Mouse (Mus musculus) brain, embryonic 18.5 days (tissue): ENCODE results near the gene Gngt2.

Experiments used
- DNase-seq: peaks from one replicate; pipeline ENCODE4 v3.0.0-alpha.2; 2012; ENCODE audit warnings: low read depth, low spot score

The Gngt2 gene

GRCm38 (mm10) chr11:95837059-95837458 lies at the start of gene Gngt2:
TSS of gene Gngt2 (plus strand) at chr11:95837216.
- no peak for DNase-seq

GRCm38 (mm10) chr11:95789451-95789891 lies 47.5 kb upstream of the Gngt2 start:
- DNase-seq, result no peak

DNA sequence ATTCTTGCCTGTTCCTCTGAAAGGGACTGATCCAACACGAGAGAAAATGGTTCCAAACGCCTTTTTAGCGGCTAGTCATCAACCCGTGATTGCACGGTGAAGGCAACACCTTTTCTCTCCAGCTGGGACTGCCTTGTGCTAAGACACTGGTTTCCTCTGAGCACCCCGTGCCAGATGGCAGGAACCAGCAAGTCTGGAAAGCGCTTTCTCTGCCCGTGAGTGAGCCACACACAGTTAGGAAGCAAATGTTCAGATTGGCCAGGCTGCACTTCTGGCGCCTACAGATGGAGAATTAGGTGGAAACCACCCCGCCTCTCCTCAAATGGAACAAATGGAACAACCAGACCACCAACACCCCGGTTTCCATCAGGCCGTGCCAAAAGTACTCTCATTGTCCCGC lies 45.2 kb upstream of the Gngt2 start:
- DNase-seq, result no peak

- DNase-seq, result no peak
These were observed 44.0 kb upstream of the Gngt2 start for GRCm38 (mm10) chr11:95792950-95793509.

GRCm38 (mm10) chr11:95794201-95794600 lies 42.8 kb upstream of the Gngt2 start:
- no peak for DNase-seq

GRCm38 (mm10) chr11:95795582-95795981 lies 41.4 kb upstream of the Gngt2 start:
- no peak for DNase-seq

- no peak for DNase-seq
These were observed 32.0 kb upstream of the Gngt2 start for GRCm38 (mm10) chr11:95805010-95805409.

DNA sequence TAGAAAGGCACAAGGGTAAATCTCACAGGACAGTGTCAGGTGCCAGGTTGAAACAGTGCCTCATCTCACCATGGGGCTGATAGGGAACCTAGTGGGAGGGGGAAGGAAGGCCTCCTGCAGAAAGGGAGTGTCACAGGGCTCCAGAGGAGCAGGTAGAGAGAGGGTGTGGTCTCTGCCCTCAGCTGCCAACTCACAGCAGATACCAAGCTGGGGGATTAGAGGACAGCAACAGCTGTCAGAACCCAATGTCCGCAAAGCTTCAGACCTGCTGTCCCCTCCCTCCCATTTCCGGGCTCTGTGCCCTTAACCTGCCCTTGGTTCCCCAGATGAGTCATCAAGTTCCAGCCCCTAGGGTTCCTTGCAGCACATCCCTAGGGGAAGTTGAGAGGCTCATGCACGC lies 31.5 kb upstream of the Gngt2 start:
- DNase-seq, result no peak

- DNase-seq, result no peak
These were observed 29.1 kb upstream of the Gngt2 start for GRCm38 (mm10) chr11:95807884-95808283.

DNA sequence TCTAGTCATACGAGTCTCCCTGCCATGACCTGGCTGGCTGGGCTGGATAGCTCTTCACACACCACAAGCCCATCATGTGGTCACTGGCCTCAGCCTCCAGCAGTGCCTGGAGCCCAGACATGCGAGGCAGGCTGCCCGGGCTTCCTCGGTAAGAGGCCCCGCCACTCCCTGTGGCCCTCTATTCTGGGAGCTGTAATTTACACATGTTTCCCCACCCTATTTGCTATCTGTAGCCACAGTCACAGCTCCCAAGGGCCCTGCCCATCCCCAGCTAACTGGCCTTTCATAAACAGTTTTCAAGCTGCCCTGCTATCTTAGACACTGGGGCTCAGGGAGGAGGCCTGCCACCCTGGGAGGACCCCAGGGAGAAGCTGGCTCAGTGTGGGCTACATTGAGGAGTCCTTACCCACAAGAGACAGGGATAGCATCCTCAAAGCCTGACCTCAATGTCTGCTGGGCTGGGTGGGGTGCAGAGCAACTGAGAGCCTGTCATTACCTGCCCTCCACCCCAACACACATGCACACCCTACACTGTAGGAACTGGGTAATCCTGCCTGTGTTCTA lies 28.5 kb upstream of the Gngt2 start:
- no peak for DNase-seq

DNA sequence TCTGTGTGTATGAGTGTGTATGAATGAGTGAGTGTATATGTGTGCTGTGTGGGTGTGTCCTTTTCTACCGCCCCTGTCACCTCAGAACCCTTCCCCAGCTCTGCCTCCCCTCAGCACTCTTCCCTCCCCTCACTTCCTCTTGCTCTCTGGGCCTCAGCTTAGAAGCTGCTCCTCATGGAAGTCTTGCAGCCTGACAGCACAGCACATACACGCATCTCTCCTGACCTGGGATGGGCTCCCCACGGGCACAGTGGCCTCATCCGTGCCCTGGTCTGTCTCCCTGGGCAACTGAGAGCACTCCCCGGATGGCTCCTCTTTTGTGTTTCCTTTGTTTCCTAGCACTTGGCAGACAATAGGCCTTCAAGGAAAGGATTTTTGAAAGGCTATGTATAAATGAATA lies 27.4 kb upstream of the Gngt2 start:
- DNase-seq, result no peak

GRCm38 (mm10) chr11:95810828-95811227 lies 26.2 kb upstream of the Gngt2 start:
- DNase-seq, result no peak

DNA sequence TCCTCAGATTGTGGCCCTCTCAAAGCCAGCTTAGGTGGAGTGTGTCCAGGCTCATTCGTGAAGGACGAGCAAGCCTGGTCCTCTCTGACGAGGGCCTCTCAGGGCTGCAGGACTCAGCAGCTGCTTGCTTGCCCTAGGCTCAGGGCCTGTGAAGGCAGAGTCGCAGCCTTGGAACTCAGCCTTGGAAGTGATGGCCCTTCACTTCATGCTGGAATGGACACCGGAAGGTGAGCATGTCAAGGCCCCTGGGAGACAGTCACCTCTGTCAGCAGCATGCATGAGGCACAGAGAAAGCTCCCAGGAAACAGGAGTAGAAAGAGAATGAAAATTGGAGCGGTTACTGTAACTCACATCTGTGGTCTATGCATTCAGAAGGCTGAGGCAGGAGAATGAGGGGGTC lies 25.3 kb upstream of the Gngt2 start:
- no peak for DNase-seq

GRCm38 (mm10) chr11:95812224-95812623 lies 24.8 kb upstream of the Gngt2 start:
- DNase-seq, result no peak

- DNase-seq, result no peak
These were observed 22.9 kb upstream of the Gngt2 start for GRCm38 (mm10) chr11:95814101-95814500.

- no peak for DNase-seq
These were observed 22.2 kb upstream of the Gngt2 start for GRCm38 (mm10) chr11:95814857-95815256.

DNA sequence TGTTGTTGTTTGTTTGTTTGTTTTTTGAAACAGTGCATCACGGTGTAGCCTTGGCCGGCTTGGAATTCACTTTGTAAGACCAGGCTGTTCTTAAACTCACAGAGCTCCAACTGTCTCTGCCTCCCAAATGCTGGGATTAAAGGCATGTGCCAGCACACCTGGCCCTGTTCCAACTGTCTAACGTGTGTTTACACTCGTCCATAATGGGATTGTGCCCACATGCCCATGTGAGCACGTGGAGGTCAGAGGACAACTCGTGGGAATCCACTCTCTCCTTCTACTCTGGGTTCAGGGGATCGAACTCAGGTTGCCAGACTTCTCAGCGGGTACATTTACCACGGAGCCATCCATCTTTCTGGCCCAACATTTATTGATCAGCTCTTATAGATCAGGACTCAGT lies 21.6 kb upstream of the Gngt2 start:
- DNase-seq, result no peak

DNA sequence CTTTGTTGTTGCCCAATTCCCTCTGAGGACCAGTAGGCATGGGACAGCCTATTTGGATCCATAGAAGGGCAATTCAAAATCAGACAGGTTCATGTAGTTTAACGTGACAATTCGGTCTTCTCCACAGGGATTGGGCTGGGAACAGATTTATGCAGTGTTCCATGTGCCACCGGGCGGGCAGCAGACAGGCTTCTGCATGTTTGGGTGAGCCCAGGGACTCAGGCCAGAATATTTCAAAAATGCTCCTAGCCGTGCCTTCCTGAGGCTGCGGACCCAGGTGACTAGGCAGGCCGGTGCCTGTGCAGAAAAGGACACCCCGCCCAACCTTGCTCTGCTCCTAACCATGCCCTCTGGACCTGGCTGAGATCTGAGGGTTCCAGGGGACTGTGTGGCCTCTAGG lies 17.9 kb upstream of the Gngt2 start:
- DNase-seq, result no peak

GRCm38 (mm10) chr11:95821511-95821910 lies 15.5 kb upstream of the Gngt2 start:
- no peak for DNase-seq

DNA sequence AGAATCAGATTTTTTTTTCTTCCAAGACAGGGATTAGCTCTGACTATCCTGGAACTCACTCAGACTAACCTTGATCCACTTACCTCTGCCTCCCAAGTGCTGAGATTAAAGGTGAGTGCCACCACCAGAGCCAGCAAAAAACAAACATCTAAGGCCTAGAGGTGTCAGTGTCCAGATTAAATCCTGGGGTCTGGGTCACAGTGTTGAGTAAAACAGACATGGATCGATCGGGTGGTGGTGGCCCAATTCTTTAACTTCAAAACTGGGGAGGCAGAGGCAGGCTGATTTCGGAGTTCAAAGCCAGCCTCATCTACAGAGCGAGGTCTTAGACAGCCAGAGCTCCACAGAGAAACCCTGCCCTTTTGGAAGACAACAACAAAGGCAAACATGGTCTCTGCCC lies 14.6 kb upstream of the Gngt2 start:
- DNase-seq, result no peak

DNA sequence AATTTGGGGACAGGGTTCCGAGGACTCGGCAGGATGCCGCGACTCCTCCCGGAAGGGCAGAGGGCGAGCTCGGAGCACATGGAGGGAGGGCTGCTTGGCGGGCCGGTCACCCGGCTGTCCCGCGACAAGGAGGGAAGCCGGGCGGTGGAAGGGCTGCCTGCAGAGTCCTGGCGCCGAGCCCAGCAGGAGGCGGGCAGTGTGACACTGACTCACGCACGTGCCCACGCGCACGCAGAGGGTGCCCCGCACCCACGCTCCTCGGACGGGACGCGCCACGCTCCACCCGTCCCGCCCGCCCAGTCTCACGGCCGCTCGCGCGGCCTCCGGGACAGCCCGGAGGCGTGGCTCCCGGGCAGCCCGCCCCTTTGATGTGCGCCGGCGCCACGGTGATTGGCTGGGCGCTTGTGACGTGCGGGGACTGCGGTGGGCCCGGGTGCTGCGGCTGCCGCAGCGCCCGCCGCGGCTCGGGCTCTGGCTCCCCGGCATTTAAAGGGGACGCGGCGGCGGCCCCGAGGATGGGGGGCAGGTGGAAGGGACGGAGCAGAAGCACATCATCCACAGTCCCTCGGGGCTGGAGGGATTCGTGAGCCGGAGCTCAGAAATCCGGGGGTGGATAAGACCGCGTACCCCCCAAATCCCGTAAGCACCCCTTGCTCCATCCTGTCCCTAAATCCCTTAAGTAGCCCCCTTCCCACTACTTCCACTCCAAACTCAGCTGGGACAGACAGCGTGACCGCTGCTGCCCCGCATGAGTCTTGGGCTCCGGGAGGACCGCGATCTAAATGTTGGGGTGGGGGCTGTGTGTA lies 12.7 kb upstream of the Gngt2 start, which contains the start of gene Phospho1:
TSS of gene Phospho1 (plus strand) at position 429 of the 806 bp plus-strand sequence.
- DNase-seq, result peak; percentile 66

- no peak for DNase-seq
These were observed 12.2 kb upstream of the Gngt2 start for GRCm38 (mm10) chr11:95824877-95825243.

GRCm38 (mm10) chr11:95825625-95826024 lies 11.4 kb upstream of the Gngt2 start:
- DNase-seq, result no peak
